Mouse (Mus musculus) lung, embryonic 14.5 days (tissue): ENCODE results near the gene Pde1c. TPM values are rescaled to one million over a fixed set of nuclear protein-coding genes. Genes with fewer than 3 reads are reported as not detected.

Source experiments
- ATAC-seq: fragments of 200-750 bp; cut with Nextera tagmentation; 2 replicates; pipeline ENCODE4 v1.8.0; 2017; ENCODE audit warnings: mild to moderate bottlenecking, moderate TSS enrichment, moderate library complexity; ENCODE audit not compliant: insufficient read depth
- DNase-seq: peaks from one replicate; pipeline ENCODE4 v3.0.0-alpha.2; 2015
- H3K27ac ChIP-seq: fragments of 300-500 bp; sonication (generic); 2 replicates; pipeline ENCODE4 v1.5.1; 2014; ENCODE audit warnings: low read depth, mild to moderate bottlenecking, moderate library complexity
- H3K27me3 ChIP-seq: fragments of 300-500 bp; sonication (generic); 2 replicates; pipeline ENCODE4 v1.6.1; 2014; ENCODE audit warnings: low read length, control low read depth; ENCODE audit not compliant: insufficient read depth
- H3K36me3 ChIP-seq: fragments of 300-500 bp; sonication (generic); 2 replicates; pipeline ENCODE4 v1.6.1; 2014; ENCODE audit warnings: control low read depth; ENCODE audit not compliant: insufficient read depth
- H3K4me1 ChIP-seq: fragments of 300-500 bp; sonication (generic); 2 replicates; pipeline ENCODE4 v1.6.1; 2014; ENCODE audit warnings: antibody characterized with exemption, control low read depth; ENCODE audit not compliant: insufficient read depth
- H3K4me2 ChIP-seq: fragments of 300-500 bp; sonication (generic); 2 replicates; pipeline ENCODE4 v1.6.1; 2014; ENCODE audit warnings: mild to moderate bottlenecking
- H3K4me3 ChIP-seq: fragments of 300-500 bp; sonication (generic); 2 replicates; pipeline ENCODE4 v1.5.1; 2014; ENCODE audit warnings: low read depth, low read length
- H3K9ac ChIP-seq: fragments of 300-500 bp; sonication (generic); 2 replicates; pipeline ENCODE4 v1.6.1; 2014
- H3K9me3 ChIP-seq: fragments of 300-500 bp; sonication (generic); 2 replicates; pipeline ENCODE4 v1.6.1; 2016; ENCODE audit warnings: low read depth, low read length, control low read depth
- CTCF ChIP-seq: IDR thresholded peaks from 2 replicates; pipeline ENCODE4 v1.5.1; 2016; ENCODE audit warnings: antibody characterized with exemption, low read depth
- WGBS: fragments of 180-500 bp; shearing (Covaris S2); extraction: QIAGEN DNeasy Blood & Tissue Kit; methylation state at CpG from one replicate; pipeline ENCODE4 v1.1.7; 2014; 5-methylcytosine and 5-hydroxymethylcytosine counted together
- polyA plus RNA-seq: library from polyadenylated mRNA; unstranded; fragments of >200 nt; fragmentation: Nextera tagmentation; extraction: Ambion mirVana; gene quantifications from 2 replicates; pipeline ENCODE4 v1.2.1, GENCODE M21; 2014

Gene Pde1c
- polyA plus RNA-seq, 1 experiment from 2014 or later: 0.92 TPM

DNA sequence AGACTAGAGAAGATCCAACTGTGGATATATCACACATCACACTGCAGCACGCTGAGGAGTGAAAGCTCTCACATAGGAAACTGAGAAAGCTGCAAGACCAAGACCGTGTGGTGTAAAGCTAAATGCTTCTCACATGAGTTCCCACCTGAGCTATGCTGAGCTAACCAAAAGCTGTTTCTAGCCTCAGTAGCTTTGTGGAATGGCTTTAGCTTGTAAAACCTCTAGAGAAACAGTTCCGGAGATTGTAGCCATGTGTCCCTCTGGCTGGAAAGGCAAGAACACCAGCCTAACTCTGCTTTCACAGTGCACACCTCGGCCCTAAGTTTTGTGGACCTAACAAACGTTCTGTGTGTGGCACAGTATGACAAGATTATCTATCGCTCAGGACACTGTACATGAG, 208.8 kb downstream of the Pde1c start:
- Histone ChIP-seq H3K4me1 (no peaks in the 10 kb centered on the region), H3K27ac (no peak overlapping the region), H3K27me3 (peaks cover 6% of the 10 kb centered on the region; the same call in 1 of the 2 replicates), H3K9me3 (no peaks in the 10 kb centered on the region), H3K4me3 (no peak overlapping the region), H3K36me3 (no peaks in the 10 kb centered on the region), H3K4me2 (no peak overlapping the region), H3K9ac (no peak overlapping the region)
- WGBS: 28% methylated on average over 6 of the region's 6 CpGs
- TF ChIP-seq CTCF: no peak
- DNase-seq: no peak
- no peak for ATAC-seq

DNA sequence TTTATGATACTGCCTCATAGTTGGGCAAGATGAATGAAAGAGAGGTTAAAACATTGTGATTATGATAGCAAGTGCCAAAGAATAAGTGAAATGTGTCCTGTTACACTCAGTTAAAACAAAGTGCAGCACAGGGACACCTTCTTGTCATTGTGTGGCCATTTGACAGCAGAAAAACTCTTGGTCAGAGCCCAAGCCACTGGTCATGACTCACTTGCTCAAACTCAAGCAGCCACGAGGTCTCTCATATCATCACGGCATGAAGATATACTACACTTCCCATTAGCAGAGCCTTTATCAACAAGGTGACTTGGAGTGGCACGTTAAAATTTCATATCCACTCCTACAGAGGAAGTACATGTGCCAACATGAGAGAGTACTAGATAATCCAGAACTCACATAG, 209.8 kb downstream of the Pde1c start:
- Histone ChIP-seq H3K27me3 (peaks cover 6% of the 10 kb centered on the region; the same call in 1 of the 2 replicates), H3K9ac (no peak overlapping the region), H3K4me2 (no peak overlapping the region), H3K36me3 (no peaks in the 10 kb centered on the region), H3K4me1 (no peaks in the 10 kb centered on the region), H3K27ac (no peak overlapping the region), H3K9me3 (no peaks in the 10 kb centered on the region), H3K4me3 (no peak overlapping the region)
- ATAC-seq (no peak), DNase-seq (no peak)
- TF ChIP-seq CTCF: no peak
- WGBS: 43% methylated on average over 3 of the region's 3 CpGs

DNA sequence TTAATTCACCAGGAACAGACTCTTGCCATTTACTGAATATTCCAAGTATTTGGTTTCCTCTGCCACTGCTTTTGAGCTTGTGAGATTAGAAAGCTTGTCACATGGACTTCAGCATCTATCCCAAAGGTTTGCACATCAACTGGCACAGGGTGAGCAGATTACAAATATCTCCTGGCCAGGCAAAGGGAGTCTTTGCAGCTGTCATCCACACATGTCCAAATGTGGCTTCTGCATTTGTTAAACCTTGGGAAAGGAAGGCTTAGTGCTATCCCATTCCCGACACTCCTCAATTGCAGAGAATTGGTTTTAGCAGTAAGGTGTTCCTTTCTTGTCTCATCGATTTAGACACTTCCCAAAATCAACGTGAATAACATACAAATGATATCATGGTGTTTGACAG, 221.7 kb downstream of the Pde1c start:
- DNase-seq: no peak
- no peak overlapping the region for H3K27ac ChIP-seq
- no peak for ATAC-seq
- H3K27me3 ChIP-seq: no peaks in the 10 kb centered on the region
- WGBS: 55% methylated on average over 3 of the region's 3 CpGs
- H3K9ac ChIP-seq: no peak overlapping the region
- no peaks in the 10 kb centered on the region for H3K4me1 ChIP-seq
- no peak for TF ChIP-seq CTCF
- no peaks in the 10 kb centered on the region for H3K9me3 ChIP-seq
- H3K4me3 ChIP-seq: no peak overlapping the region
- H3K36me3 ChIP-seq: no peaks in the 10 kb centered on the region
- H3K4me2 ChIP-seq: no peak overlapping the region

GRCm38 (mm10) chr6:56345082-56345481, 223.8 kb downstream of the Pde1c start:
- no peaks in the 10 kb centered on the region for H3K9me3 ChIP-seq
- H3K4me2 ChIP-seq: no peak overlapping the region
- H3K27ac ChIP-seq: no peak overlapping the region
- H3K4me1 ChIP-seq: no peaks in the 10 kb centered on the region
- no peak overlapping the region for H3K9ac ChIP-seq
- 18% methylated on average over 4 of the region's 4 CpGs for WGBS
- ATAC-seq (no peak), DNase-seq (no peak)
- H3K27me3 ChIP-seq: no peaks in the 10 kb centered on the region
- H3K4me3 ChIP-seq: no peak overlapping the region
- H3K36me3 ChIP-seq: no peaks in the 10 kb centered on the region
- TF ChIP-seq CTCF: no peak

DNA sequence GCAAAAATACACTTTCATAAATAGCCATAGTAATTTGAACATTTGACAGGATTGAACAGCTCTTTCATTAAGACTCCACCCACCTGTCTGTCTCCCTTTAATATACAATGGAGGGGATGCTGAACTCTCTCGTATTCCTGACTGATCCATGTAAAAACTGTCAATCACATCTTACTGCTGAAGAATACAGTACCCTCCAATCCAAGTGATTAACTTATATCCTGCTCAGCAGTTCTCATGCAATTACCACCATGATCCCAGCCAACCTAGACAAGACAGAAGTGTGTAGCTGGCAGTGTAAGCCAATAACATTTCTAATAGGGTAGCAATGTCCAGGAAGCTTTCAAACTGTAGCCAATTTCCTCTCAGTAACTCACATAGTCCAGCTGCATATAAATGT, 226.9 kb downstream of the Pde1c start:
- no peaks in the 10 kb centered on the region for H3K4me1 ChIP-seq
- ATAC-seq: no peak
- H3K27me3 ChIP-seq: no peaks in the 10 kb centered on the region
- H3K27ac ChIP-seq: no peak overlapping the region
- DNase-seq: no peak
- 70% methylated on average over 1 of the region's 1 CpGs for WGBS
- no peaks in the 10 kb centered on the region for H3K9me3 ChIP-seq
- H3K36me3 ChIP-seq: no peaks in the 10 kb centered on the region
- no peak overlapping the region for H3K9ac ChIP-seq
- no peak for TF ChIP-seq CTCF
- no peak overlapping the region for H3K4me3 ChIP-seq
- H3K4me2 ChIP-seq: no peak overlapping the region

GRCm38 (mm10) chr6:56335811-56336446, 233.0 kb downstream of the Pde1c start:
- no peak overlapping the region for H3K9ac ChIP-seq
- no peaks in the 10 kb centered on the region for H3K36me3 ChIP-seq
- H3K27me3 ChIP-seq: no peaks in the 10 kb centered on the region
- H3K4me3 ChIP-seq: no peak overlapping the region
- no peaks in the 10 kb centered on the region for H3K9me3 ChIP-seq
- ATAC-seq (no peak), DNase-seq (no peak)
- H3K4me1 ChIP-seq: no peaks in the 10 kb centered on the region
- WGBS: 78% methylated on average over 3 of the region's 3 CpGs
- H3K4me2 ChIP-seq: no peak overlapping the region
- H3K27ac ChIP-seq: no peak overlapping the region
- no peak for TF ChIP-seq CTCF

DNA sequence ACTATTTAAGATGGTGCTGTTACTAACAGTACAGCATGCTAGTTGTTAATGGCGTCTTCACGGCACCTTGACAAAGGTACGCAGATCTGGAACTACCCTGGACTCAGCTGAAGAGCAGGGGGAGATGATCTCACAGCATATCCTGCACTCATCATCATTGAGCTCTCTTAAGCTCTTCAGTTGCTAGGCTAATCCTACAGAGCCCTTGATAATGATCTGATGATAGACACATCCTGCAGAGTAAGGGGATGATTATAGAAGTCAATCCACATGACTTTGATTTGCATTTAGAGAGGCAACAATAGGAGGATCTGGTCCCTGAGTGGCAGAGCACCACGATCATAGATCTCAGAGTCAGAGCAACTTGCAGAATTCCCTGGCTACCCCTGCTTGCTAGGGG, 236.8 kb downstream of the Pde1c start:
- H3K9ac ChIP-seq: no peak overlapping the region
- H3K27me3 ChIP-seq: no peaks in the 10 kb centered on the region
- DNase-seq (no peak), ATAC-seq (no peak)
- H3K4me1 ChIP-seq: no peaks in the 10 kb centered on the region
- H3K27ac ChIP-seq: no peak overlapping the region
- H3K9me3 ChIP-seq: no peaks in the 10 kb centered on the region
- TF ChIP-seq CTCF: no peak
- H3K36me3 ChIP-seq: no peaks in the 10 kb centered on the region
- H3K4me2 ChIP-seq: no peak overlapping the region
- WGBS: 80% methylated on average over 4 of the region's 4 CpGs
- H3K4me3 ChIP-seq: no peak overlapping the region
